Mouse (Mus musculus): ENCODE measurements around the gene Hsd11b1. TPM values are rescaled to one million over a fixed set of nuclear protein-coding genes. Genes with fewer than 3 reads are reported as not detected.

Gene Hsd11b1
- polyA plus RNA-seq, 1 experiment from 2014 or later = 11.4 TPM

- no peaks in the 10 kb centered on the region; the same call in 1 of the 2 replicates for H3K4me1 ChIP-seq (replicated peaks; ENCODE audit: insufficient read depth, low read length)
- ATAC-seq (replicated peaks; ENCODE audit: low FRiP score, low read depth) (no peak), DNase-seq (ENCODE audit: low spot score) (no peak)
- no peak overlapping the region for H3K4me2 ChIP-seq (ENCODE audit: low read length)
- TF ChIP-seq CTCF (IDR thresholded peaks at IDR 0.05; ENCODE audit: low read depth) = no peak
- no peak overlapping the region for H3K9ac ChIP-seq (ENCODE audit: low read depth, low read length)
- no peaks in the 10 kb centered on the region for H3K9me3 ChIP-seq (replicated peaks; ENCODE audit: low read length)
- no peaks in the 10 kb centered on the region for H3K27me3 ChIP-seq (ENCODE audit: insufficient read depth, low read length)
- 60% methylated on average over 8 of the region's 8 CpGs for WGBS
- H3K36me3 ChIP-seq (ENCODE audit: insufficient read depth, low read length) = no peaks in the 10 kb centered on the region
- no peak overlapping the region for H3K27ac ChIP-seq
- no peak overlapping the region for H3K4me3 ChIP-seq (replicated peaks; ENCODE audit: low read depth, low read length)
These were observed 21.6 kb downstream of the Hsd11b1 start for GRCm38 (mm10) chr1:193242238-193242637.

- H3K4me3 ChIP-seq (replicated peaks; ENCODE audit: low read depth, low read length) = no peak overlapping the region
- TF ChIP-seq CTCF (IDR thresholded peaks at IDR 0.05; ENCODE audit: low read depth) = no peak
- H3K9ac ChIP-seq (ENCODE audit: low read depth, low read length) = no peak overlapping the region
- H3K27me3 ChIP-seq (ENCODE audit: insufficient read depth, low read length) = no peaks in the 10 kb centered on the region
- no peaks in the 10 kb centered on the region for H3K36me3 ChIP-seq (ENCODE audit: insufficient read depth, low read length)
- DNase-seq (ENCODE audit: low spot score) (no peak), ATAC-seq (replicated peaks; ENCODE audit: low FRiP score, low read depth) (no peak)
- no peaks in the 10 kb centered on the region for H3K9me3 ChIP-seq (replicated peaks; ENCODE audit: low read length)
- no peaks in the 10 kb centered on the region; the same call in 1 of the 2 replicates for H3K4me1 ChIP-seq (replicated peaks; ENCODE audit: insufficient read depth, low read length)
- WGBS = 76% methylated on average over 4 of the region's 4 CpGs
- no peak overlapping the region for H3K27ac ChIP-seq
- no peak overlapping the region for H3K4me2 ChIP-seq (ENCODE audit: low read length)
These were observed 22.4 kb downstream of the Hsd11b1 start for GRCm38 (mm10) chr1:193241436-193241835.

GRCm38 (mm10) chr1:193238426-193238825, 25.4 kb downstream of the Hsd11b1 start:
- ATAC-seq (replicated peaks; ENCODE audit: low FRiP score, low read depth) (no peak), DNase-seq (ENCODE audit: low spot score) (no peak)
- H3K9ac ChIP-seq (ENCODE audit: low read depth, low read length) = no peak overlapping the region
- WGBS = 37% methylated on average over 4 of the region's 4 CpGs
- no peak overlapping the region for H3K4me2 ChIP-seq (ENCODE audit: low read length)
- no peaks in the 10 kb centered on the region for H3K9me3 ChIP-seq (replicated peaks; ENCODE audit: low read length)
- no peaks in the 10 kb centered on the region for H3K36me3 ChIP-seq (ENCODE audit: insufficient read depth, low read length)
- H3K4me3 ChIP-seq (replicated peaks; ENCODE audit: low read depth, low read length) = no peak overlapping the region
- peaks cover 6% of the 10 kb centered on the region; the same call in 1 of the 2 replicates for H3K4me1 ChIP-seq (replicated peaks; ENCODE audit: insufficient read depth, low read length)
- H3K27ac ChIP-seq = no peak overlapping the region
- no peak for TF ChIP-seq CTCF (IDR thresholded peaks at IDR 0.05; ENCODE audit: low read depth)
- H3K27me3 ChIP-seq (ENCODE audit: insufficient read depth, low read length) = no peaks in the 10 kb centered on the region

GRCm38 (mm10) chr1:193234930-193235329, 28.9 kb downstream of the Hsd11b1 start:
- Histone ChIP-seq H3K9ac (ENCODE audit: low read depth, low read length) (no peak overlapping the region), H3K9me3 (replicated peaks; ENCODE audit: low read length) (no peaks in the 10 kb centered on the region), H3K4me3 (replicated peaks; ENCODE audit: low read depth, low read length) (no peak overlapping the region), H3K36me3 (ENCODE audit: insufficient read depth, low read length) (no peaks in the 10 kb centered on the region), H3K27me3 (ENCODE audit: insufficient read depth, low read length) (no peaks in the 10 kb centered on the region), H3K27ac (peak overlapping the region; percentile 66), H3K4me2 (ENCODE audit: low read length) (no peak overlapping the region), H3K4me1 (replicated peaks; ENCODE audit: insufficient read depth, low read length) (0 out of 2 replicates have a peak, but pooled peaks cover 11% of the 10 kb centered on the region)
- peak; percentile 68; the same call in 1 of the 2 replicates for ATAC-seq (replicated peaks; ENCODE audit: low FRiP score, low read depth)
- no peak for TF ChIP-seq CTCF (IDR thresholded peaks at IDR 0.05; ENCODE audit: low read depth)
- peak; percentile 65 for DNase-seq (ENCODE audit: low spot score)
- WGBS = 50% methylated on average over 7 of the region's 7 CpGs

GRCm38 (mm10) chr1:193234130-193234645, 29.7 kb downstream of the Hsd11b1 start:
- H3K4me3 ChIP-seq (replicated peaks; ENCODE audit: low read depth, low read length) = no peak overlapping the region
- no peaks in the 10 kb centered on the region for H3K27me3 ChIP-seq (ENCODE audit: insufficient read depth, low read length)
- H3K27ac ChIP-seq = peak overlapping the region; percentile 66
- no peak overlapping the region for H3K4me2 ChIP-seq (ENCODE audit: low read length)
- H3K9me3 ChIP-seq (replicated peaks; ENCODE audit: low read length) = no peaks in the 10 kb centered on the region
- no peak overlapping the region for H3K9ac ChIP-seq (ENCODE audit: low read depth, low read length)
- 0 out of 2 replicates have a peak, but pooled peaks cover 11% of the 10 kb centered on the region for H3K4me1 ChIP-seq (replicated peaks; ENCODE audit: insufficient read depth, low read length)
- ATAC-seq (replicated peaks; ENCODE audit: low FRiP score, low read depth) (no peak; the same call in 1 of the 2 replicates), DNase-seq (ENCODE audit: low spot score) (no peak)
- TF ChIP-seq CTCF (IDR thresholded peaks at IDR 0.05; ENCODE audit: low read depth) = no peak
- 80% methylated on average over 2 of the region's 2 CpGs for WGBS
- no peaks in the 10 kb centered on the region for H3K36me3 ChIP-seq (ENCODE audit: insufficient read depth, low read length)

- Histone ChIP-seq H3K9ac (ENCODE audit: low read depth, low read length) (no peak overlapping the region), H3K4me3 (replicated peaks; ENCODE audit: low read depth, low read length) (no peak overlapping the region), H3K36me3 (ENCODE audit: insufficient read depth, low read length) (no peaks in the 10 kb centered on the region), H3K4me2 (ENCODE audit: low read length) (no peak overlapping the region), H3K27ac (no peak overlapping the region), H3K9me3 (replicated peaks; ENCODE audit: low read length) (no peaks in the 10 kb centered on the region), H3K27me3 (ENCODE audit: insufficient read depth, low read length) (no peaks in the 10 kb centered on the region), H3K4me1 (replicated peaks; ENCODE audit: insufficient read depth, low read length) (0 out of 2 replicates have a peak, but pooled peaks cover 11% of the 10 kb centered on the region)
- WGBS = 73% methylated on average over 2 of the region's 2 CpGs
- no peak for TF ChIP-seq CTCF (IDR thresholded peaks at IDR 0.05; ENCODE audit: low read depth)
- no peak for ATAC-seq (replicated peaks; ENCODE audit: low FRiP score, low read depth)
- DNase-seq (ENCODE audit: low spot score) = no peak
These were observed 31.1 kb downstream of the Hsd11b1 start for GRCm38 (mm10) chr1:193232732-193233131.

GRCm38 (mm10) chr1:193230935-193231334, 32.9 kb downstream of the Hsd11b1 start:
- Histone ChIP-seq H3K4me2 (ENCODE audit: low read length) (no peak overlapping the region), H3K9me3 (replicated peaks; ENCODE audit: low read length) (no peaks in the 10 kb centered on the region), H3K4me3 (replicated peaks; ENCODE audit: low read depth, low read length) (no peak overlapping the region), H3K27me3 (ENCODE audit: insufficient read depth, low read length) (no peaks in the 10 kb centered on the region), H3K27ac (peak overlapping the region; percentile 75), H3K4me1 (replicated peaks; ENCODE audit: insufficient read depth, low read length) (0 out of 2 replicates have a peak, but pooled peaks cover 23% of the 10 kb centered on the region), H3K36me3 (ENCODE audit: insufficient read depth, low read length) (no peaks in the 10 kb centered on the region), H3K9ac (ENCODE audit: low read depth, low read length) (no peak overlapping the region)
- ATAC-seq (replicated peaks; ENCODE audit: low FRiP score, low read depth) (no peak), DNase-seq (ENCODE audit: low spot score) (no peak)
- TF ChIP-seq CTCF (IDR thresholded peaks at IDR 0.05; ENCODE audit: low read depth) = no peak
- 36% methylated on average over 5 of the region's 5 CpGs for WGBS

Data from kidney, postnatal 0 days (tissue).